Mouse (Mus musculus) intestine, embryonic 15.5 days (tissue): ENCODE measurements at regions not wholly inside any gene's neighbourhood (a gene's known extent, or its start where the extent isn't known, plus 50 kb on each side); places are given as distances from the start of the nearest gene placed in this dataset.

Experiments used
- ATAC-seq: fragments of 200-750 bp; cut with Nextera tagmentation; 2 replicates; pipeline ENCODE4 v1.8.0; 2017; ENCODE audit warnings: moderate TSS enrichment, moderate library complexity
- H3K27ac ChIP-seq: fragments of 300-500 bp; sonication (generic); 2 replicates; pipeline ENCODE4 v1.5.1; 2015; ENCODE audit warnings: mild to moderate bottlenecking, inconsistent platforms
- H3K27me3 ChIP-seq: fragments of 300-500 bp; sonication (generic); replicated peaks from 2 replicates; pipeline ENCODE4 v1.6.1; 2015; ENCODE audit warnings: inconsistent platforms
- H3K36me3 ChIP-seq: fragments of 300-500 bp; sonication (generic); 2 replicates; pipeline ENCODE4 v1.6.1; 2015; ENCODE audit warnings: inconsistent platforms
- H3K4me1 ChIP-seq: fragments of 300-500 bp; sonication (generic); replicated peaks from 2 replicates; pipeline ENCODE4 v1.6.1; 2015; ENCODE audit warnings: inconsistent platforms
- H3K4me2 ChIP-seq: fragments of 300-500 bp; sonication (generic); replicated peaks from 2 replicates; pipeline ENCODE4 v1.6.1; 2015; ENCODE audit warnings: mild to moderate bottlenecking, inconsistent platforms
- H3K4me3 ChIP-seq: fragments of 300-500 bp; sonication (generic); replicated peaks from 2 replicates; pipeline ENCODE4 v1.5.1; 2015; ENCODE audit warnings: inconsistent platforms
- H3K9ac ChIP-seq: fragments of 300-500 bp; sonication (generic); 2 replicates; pipeline ENCODE4 v1.6.1; 2015; ENCODE audit warnings: inconsistent platforms
- H3K9me3 ChIP-seq: fragments of 300-500 bp; sonication (generic); 2 replicates; pipeline ENCODE4 v1.6.1; 2016; ENCODE audit warnings: inconsistent platforms
- WGBS: fragments of 180-500 bp; shearing (Covaris S2); methylation state at CpG from one replicate; pipeline ENCODE4 v1.1.7; 2015; 5-methylcytosine and 5-hydroxymethylcytosine counted together

GRCm38 (mm10) chr2:77333394-77334079, 53.1 kb upstream of the Sestd1 start:
- H3K4me2 ChIP-seq = no peak overlapping the region
- H3K36me3 ChIP-seq = no peaks in the 10 kb centered on the region
- H3K9me3 ChIP-seq = no peaks in the 10 kb centered on the region
- H3K27ac ChIP-seq = no peak overlapping the region
- no peaks in the 10 kb centered on the region for H3K27me3 ChIP-seq
- H3K4me1 ChIP-seq = no peaks in the 10 kb centered on the region
- no peak overlapping the region for H3K4me3 ChIP-seq
- H3K9ac ChIP-seq = no peak overlapping the region
- WGBS = 65% methylated on average over 8 of the region's 8 CpGs
- no peak for ATAC-seq
